Mouse (Mus musculus): ENCODE data around the gene Rfxank. TPM values are rescaled to one million over a fixed set of nuclear protein-coding genes. Genes with fewer than 3 reads are reported as not detected.

Gene Rfxank
- polyA plus RNA-seq, 1 experiment from 2014 or later: 14.2 TPM

DNA sequence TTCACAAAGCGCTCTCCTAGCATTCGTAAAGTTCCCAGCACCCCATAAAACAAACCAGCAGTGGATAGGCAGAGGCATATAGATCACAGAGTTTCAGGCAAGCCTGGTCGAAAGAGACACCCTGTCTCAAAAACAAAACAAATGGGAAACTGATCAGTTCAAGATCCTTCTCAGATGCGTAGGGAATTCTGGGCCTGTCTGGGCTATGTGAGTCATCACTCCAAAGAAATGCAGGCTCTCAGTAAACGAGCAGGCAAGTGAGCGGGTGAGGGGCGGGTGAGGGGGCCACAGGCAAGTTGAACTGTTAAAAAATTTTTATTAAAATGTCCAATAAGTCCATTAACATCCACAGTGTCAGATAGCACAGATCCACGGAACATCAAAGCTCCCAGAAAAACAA is 46.2 kb downstream of the Rfxank start:
- no peak for ATAC-seq
- Histone ChIP-seq H3K36me3 (ENCODE audit: poor library complexity, severe bottlenecking) (peaks cover 48% of the 10 kb centered on the region), H3K27ac (no peak overlapping the region), H3K4me1 (peaks cover 18% of the 10 kb centered on the region), H3K4me3 (no peak overlapping the region), H3K9ac (no peak overlapping the region), H3K9me3 (replicated peaks) (0 out of 2 replicates have a peak, but pooled peaks cover under 1% of the 10 kb centered on the region), H3K4me2 (no peak overlapping the region), H3K27me3 (peaks cover 26% of the 10 kb centered on the region)
- WGBS: 67% methylated on average over 8 of the region's 8 CpGs

DNA sequence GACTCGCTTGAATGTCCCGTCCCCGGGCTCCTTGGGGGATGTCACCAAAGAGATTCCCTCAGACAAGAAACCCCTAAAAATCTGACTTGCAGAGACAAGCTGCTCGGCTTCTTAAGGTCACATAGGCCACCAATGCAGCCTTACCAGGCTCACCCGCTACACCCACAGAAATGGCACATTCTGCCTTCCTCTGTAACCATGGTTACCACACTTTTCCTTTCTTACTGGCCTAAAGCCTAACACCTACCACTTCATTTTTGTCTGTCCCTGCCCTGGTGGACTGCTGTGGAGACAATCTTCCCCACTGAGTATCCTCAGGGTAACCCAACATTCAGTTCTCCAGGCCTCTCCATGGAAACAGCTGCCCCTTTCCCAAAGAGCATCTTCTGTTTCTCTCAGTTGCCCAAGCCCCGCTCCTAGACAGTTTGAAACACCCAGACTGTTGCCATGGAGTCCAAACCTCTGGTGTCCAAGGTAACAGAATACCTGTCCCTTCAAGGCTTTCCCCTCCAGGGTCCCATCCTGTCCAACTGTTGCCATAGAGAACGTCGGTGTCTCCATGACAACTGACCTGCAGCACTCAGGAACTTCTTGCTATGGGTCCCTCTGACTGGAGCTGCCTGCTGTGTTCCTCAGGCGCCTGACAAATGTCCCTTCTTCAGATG is 49.5 kb downstream of the Rfxank start:
- Histone ChIP-seq H3K9ac (no peak overlapping the region), H3K27me3 (peaks cover 60% of the 10 kb centered on the region), H3K27ac (no peak overlapping the region), H3K36me3 (ENCODE audit: poor library complexity, severe bottlenecking) (peaks cover 15% of the 10 kb centered on the region), H3K4me3 (no peak overlapping the region), H3K4me1 (peaks cover 24% of the 10 kb centered on the region), H3K9me3 (replicated peaks) (no peaks in the 10 kb centered on the region), H3K4me2 (no peak overlapping the region)
- ATAC-seq: 0 out of 2 replicates have a peak, but pooled peaks have one; percentile 5
- 57% methylated on average over 9 of the region's 9 CpGs for WGBS

DNA sequence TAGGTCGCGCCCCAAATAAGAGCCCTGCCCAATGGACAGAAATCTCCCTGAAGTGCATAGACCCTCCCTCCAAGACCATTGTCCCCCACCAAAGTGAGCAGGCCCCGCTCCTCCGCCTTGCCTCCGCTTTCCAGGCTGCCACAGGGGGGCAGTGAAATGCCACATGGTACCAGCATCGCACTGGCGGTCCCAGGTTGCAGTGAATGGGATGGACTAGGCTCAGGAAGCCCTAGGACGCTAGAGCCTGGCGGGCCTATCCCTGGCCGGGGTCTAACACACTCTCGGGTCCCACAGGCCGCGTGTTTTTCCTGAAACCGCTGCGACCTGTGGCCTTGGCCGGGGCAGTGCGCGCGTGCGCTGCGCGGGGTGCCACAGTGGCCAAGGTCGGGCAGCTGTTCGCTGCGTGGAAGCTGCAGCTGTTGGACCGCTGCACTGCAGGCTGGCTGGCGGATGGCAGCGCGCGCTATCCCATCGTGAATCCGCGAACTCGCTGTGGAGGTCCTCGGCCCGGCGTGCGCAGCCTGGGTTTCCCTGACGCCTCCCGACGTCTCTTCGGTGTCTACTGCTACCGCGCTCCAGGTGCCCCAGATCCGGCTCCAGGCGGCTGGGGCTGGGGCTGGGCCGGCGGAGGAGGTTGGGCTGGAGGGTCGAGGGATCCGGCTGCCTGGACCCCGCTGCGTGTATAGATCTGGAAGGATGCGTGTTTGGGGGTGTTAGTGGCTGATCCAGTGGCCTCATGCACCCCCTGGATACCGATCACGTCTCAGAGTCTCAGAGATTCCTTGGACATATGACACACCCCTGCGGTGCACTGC is 50.9 kb downstream of the Rfxank start:
- H3K9ac ChIP-seq: peak overlapping the region; percentile 61

DNA sequence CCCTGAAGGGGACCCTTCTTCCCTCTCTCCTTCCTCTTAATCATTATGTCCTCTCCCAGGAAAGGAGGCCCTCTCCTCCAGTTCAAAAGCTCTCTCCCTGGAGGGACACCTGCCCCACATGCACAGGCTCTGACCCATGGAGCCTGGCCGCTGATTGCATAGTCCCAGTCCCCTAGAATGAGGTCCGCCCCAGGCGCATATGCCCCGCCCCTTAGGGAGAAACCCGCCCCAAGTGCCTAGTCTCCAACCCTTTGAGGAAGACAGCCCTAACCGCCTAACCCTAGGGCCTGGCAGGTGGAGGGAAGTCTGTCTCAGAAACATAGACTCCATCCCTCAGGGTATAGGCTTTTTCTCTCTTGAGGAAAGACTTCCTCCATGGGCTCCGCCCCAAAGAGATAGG is 51.7 kb downstream of the Rfxank start:
- H3K36me3 ChIP-seq (ENCODE audit: poor library complexity, severe bottlenecking): no peaks in the 10 kb centered on the region
- H3K4me2 ChIP-seq: peak overlapping the region; percentile 77; the same call in 1 of the 2 replicates
- WGBS: 2% methylated on average over 7 of the region's 7 CpGs
- H3K9ac ChIP-seq: no peak overlapping the region
- no peak overlapping the region for H3K27ac ChIP-seq
- no peak overlapping the region for H3K4me3 ChIP-seq
- no peaks in the 10 kb centered on the region for H3K9me3 ChIP-seq (replicated peaks)
- H3K27me3 ChIP-seq: peaks cover 82% of the 10 kb centered on the region
- no peak for ATAC-seq
- peaks cover 38% of the 10 kb centered on the region for H3K4me1 ChIP-seq

More for the DNA sequence above, 50.9 kb downstream of the Rfxank start:
- peaks cover 38% of the 10 kb centered on the region for H3K4me1 ChIP-seq
- no peaks in the 10 kb centered on the region for H3K9me3 ChIP-seq (replicated peaks)
- peak overlapping the region; percentile 77 for H3K4me2 ChIP-seq
- H3K4me3 ChIP-seq: peak overlapping the region; percentile 39
- peak; percentile 83 for ATAC-seq
- WGBS: 3% methylated on average over 56 of the region's 56 CpGs
- peaks cover 74% of the 10 kb centered on the region for H3K27me3 ChIP-seq
- H3K36me3 ChIP-seq (ENCODE audit: poor library complexity, severe bottlenecking): 0 out of 2 replicates have a peak, but pooled peaks cover 1% of the 10 kb centered on the region
- no peak overlapping the region for H3K27ac ChIP-seq

DNA sequence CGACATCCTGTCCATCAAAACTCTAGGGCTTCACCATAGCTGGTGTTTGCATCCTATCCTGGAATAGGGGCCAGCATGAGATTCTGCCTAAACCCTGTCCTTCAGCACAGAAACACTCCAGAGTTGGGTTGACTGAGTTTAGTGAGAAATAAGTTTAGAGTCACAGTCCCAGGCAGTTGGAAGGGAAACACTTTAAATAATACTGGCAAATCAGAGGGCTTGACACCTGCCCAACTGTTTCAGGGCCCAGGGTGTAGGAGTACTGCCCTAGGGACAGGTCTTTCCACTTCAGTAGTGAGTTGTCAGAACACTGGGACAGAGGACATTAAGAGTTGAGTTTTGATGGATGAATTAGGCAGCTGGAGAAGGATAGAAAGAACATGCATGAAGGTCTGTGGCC is 52.8 kb downstream of the Rfxank start:
- ATAC-seq: no peak
- peaks cover 91% of the 10 kb centered on the region for H3K27me3 ChIP-seq
- WGBS: 44% methylated on average over 1 of the region's 1 CpGs
- no peaks in the 10 kb centered on the region for H3K36me3 ChIP-seq (ENCODE audit: poor library complexity, severe bottlenecking)
- peaks cover 38% of the 10 kb centered on the region for H3K4me1 ChIP-seq
- no peak overlapping the region for H3K4me2 ChIP-seq
- H3K4me3 ChIP-seq: no peak overlapping the region
- H3K27ac ChIP-seq: no peak overlapping the region
- no peak overlapping the region for H3K9ac ChIP-seq
- H3K9me3 ChIP-seq (replicated peaks): no peaks in the 10 kb centered on the region

DNA sequence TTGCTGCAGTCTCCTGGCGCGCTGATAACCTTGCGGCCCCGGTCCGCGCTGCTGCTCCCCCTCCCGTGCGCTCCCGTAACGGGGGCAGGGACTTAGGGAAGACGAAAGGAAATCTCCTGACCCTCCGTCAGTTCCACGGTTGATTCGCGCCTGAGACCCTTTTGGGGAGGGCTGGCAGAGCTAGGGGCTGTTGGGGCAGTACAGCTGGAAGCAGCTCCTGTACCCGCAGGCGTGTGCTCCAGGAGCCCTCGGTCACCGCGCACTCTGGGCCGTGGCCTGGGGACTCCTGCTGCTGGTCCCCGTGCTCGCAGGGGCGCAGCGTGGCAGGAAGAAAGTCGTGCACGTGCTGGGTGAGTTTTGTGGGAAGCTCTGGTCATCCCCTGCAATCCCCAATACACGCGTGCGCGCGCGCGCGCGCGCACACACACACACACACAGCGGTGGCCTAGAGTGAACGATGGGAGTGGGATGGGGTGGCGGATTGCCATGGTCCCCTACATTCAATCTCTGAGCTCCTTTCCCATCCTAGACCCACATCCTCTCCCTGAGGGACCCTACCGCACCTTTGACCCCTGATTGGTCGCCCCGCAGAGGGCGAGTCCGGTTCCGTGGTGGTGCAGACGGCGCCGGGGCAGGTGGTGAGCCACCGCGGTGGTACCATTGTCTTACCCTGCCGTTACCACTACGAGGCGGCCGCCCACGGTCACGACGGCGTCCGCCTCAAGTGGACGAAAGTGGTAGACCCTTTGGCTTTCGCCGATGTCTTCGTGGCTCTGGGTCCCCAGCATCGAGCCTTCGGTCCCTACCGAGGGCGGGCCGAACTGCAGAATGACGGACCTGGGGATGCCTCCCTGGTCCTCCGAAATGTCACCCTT is 54.5 kb downstream of the Rfxank start:
- H3K4me1 ChIP-seq: peaks cover 30% of the 10 kb centered on the region
- ATAC-seq: no peak
- 1% methylated on average over 70 of the region's 71 CpGs for WGBS

DNA sequence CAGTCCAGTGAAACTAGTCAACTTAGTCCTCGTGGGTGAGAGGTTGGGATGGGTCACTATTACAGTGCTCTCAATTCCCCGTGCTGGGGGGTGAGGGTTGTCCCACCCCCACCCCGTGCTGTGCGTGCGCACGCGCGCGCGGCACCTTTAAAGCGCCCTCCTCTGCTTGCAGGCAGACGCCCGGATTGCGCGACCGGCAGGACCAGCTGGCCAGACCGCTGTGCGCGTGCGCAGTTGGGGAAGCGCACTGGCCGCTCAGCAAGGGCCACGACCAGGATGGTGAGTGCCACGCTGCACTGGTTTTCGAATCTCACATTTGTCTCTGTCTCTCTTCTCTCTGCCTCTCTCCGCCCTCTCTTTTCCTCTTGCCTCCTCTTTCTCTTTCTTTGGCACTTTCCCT is 55.7 kb downstream of the Rfxank start, which contains the start of gene Hapln4:
TSS of gene Hapln4 (plus strand) at position 173 of the 400 bp plus-strand sequence.
- H3K9ac ChIP-seq: peak within 1 kb of the TSS; percentile 48
- ATAC-seq: no peak

More for the DNA sequence above, 54.5 kb downstream of the Rfxank start:
- Histone ChIP-seq H3K36me3 (ENCODE audit: poor library complexity, severe bottlenecking) (no peaks in the 10 kb centered on the region), H3K4me3 (peak overlapping the region; percentile 37), H3K4me2 (peak overlapping the region; percentile 60), H3K27me3 (peaks cover 81% of the 10 kb centered on the region), H3K9ac (peak overlapping the region; percentile 48), H3K27ac (no peak overlapping the region), H3K9me3 (replicated peaks) (no peaks in the 10 kb centered on the region)

DNA sequence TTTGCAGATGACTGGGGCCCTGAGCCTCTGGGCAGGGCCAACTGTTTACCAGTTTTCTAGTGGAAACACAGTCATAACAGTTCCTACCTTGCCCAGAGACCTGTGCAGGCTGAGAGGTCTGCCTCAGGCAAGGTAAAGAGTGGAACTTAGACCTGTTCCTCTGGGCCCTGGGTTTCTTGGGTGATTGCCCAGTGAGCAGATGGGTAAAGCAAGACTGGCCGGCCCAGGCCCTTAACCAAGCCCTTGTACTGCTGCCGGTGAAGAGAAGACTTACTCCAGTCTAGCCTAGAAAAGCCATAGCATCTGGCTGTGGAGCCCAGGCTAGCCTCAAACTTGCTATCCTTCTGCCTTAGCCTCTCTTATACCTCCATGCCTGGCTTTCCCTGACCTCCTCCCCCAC is 57.0 kb downstream of the Rfxank start:
- no peak overlapping the region for H3K9ac ChIP-seq
- H3K4me1 ChIP-seq: peaks cover 18% of the 10 kb centered on the region
- peaks cover 56% of the 10 kb centered on the region for H3K27me3 ChIP-seq
- H3K36me3 ChIP-seq (ENCODE audit: poor library complexity, severe bottlenecking): peaks cover 7% of the 10 kb centered on the region; the same call in 1 of the 2 replicates
- H3K9me3 ChIP-seq (replicated peaks): no peaks in the 10 kb centered on the region
- H3K4me3 ChIP-seq: no peak overlapping the region
- ATAC-seq: no peak
- H3K27ac ChIP-seq: no peak overlapping the region
- 93% methylated on average over 2 of the region's 2 CpGs for WGBS
- no peak overlapping the region for H3K4me2 ChIP-seq

More for the DNA sequence above, 55.7 kb downstream of the Rfxank start, which contains the start of gene Hapln4:
- H3K4me1 ChIP-seq: peaks cover 25% of the 10 kb centered on the region
- peak within 1 kb of the TSS; percentile 60 for H3K4me2 ChIP-seq
- peaks cover 69% of the 10 kb centered on the region for H3K27me3 ChIP-seq
- H3K9me3 ChIP-seq (replicated peaks): no peaks in the 10 kb centered on the region
- no peak within 1 kb of the TSS for H3K27ac ChIP-seq
- under 1% methylated on average over 24 of the region's 26 CpGs for WGBS
- no peaks in the 10 kb centered on the region for H3K36me3 ChIP-seq (ENCODE audit: poor library complexity, severe bottlenecking)
- peak within 1 kb of the TSS; percentile 37 for H3K4me3 ChIP-seq

Small RNA genes lying within 50 kb of the gene (microRNA-seq; reads per million reads assigned to microRNA genes)
- not detected for gene Mir7066

Other genes starting within 250 kb of the Rfxank start
- 2.5 and 3.4 TPM in 2 replicates for gene Tssk6, start 237.0 kb downstream of the Rfxank start, polyA plus RNA-seq (2015; fragmentation: Nextera tagmentation; extraction: Ambion mirVana)
- gene Ndufa13, start 236.6 kb downstream of the Rfxank start, polyA plus RNA-seq (2015; fragmentation: Nextera tagmentation; extraction: Ambion mirVana): 172 and 183 TPM in 2 replicates
- gene Yjefn3, start 236.4 kb downstream of the Rfxank start, polyA plus RNA-seq (2015; fragmentation: Nextera tagmentation; extraction: Ambion mirVana): 7.2 and 7.9 TPM in 2 replicates
- 29.5 and 31.7 TPM in 2 replicates for gene Gatad2a, start 142.8 kb downstream of the Rfxank start, polyA plus RNA-seq (2015; fragmentation: Nextera tagmentation; extraction: Ambion mirVana)
- 73.0 and 78.5 TPM in 2 replicates for gene Mau2, start 96.4 kb downstream of the Rfxank start, polyA plus RNA-seq (2015; fragmentation: Nextera tagmentation; extraction: Ambion mirVana)
- 56.2 and 63.1 TPM in 2 replicates for gene Sugp1, start 96.3 kb downstream of the Rfxank start, polyA plus RNA-seq (2015; fragmentation: Nextera tagmentation; extraction: Ambion mirVana)
- gene Tm6sf2, start 66.2 kb downstream of the Rfxank start, polyA plus RNA-seq (2015; fragmentation: Nextera tagmentation; extraction: Ambion mirVana): 1.1 and 1.3 TPM in 2 replicates
- gene Hapln4, start 55.7 kb downstream of the Rfxank start, polyA plus RNA-seq (2015; fragmentation: Nextera tagmentation; extraction: Ambion mirVana): 0.14 and 0.16 TPM in 2 replicates
- gene Ncan, start 18.3 kb downstream of the Rfxank start, polyA plus RNA-seq (2015; fragmentation: Nextera tagmentation; extraction: Ambion mirVana): 100 and 102 TPM in 2 replicates
- gene Nr2c2ap, start 7.8 kb downstream of the Rfxank start, polyA plus RNA-seq (2015; fragmentation: Nextera tagmentation; extraction: Ambion mirVana): 33.4 and 37.4 TPM in 2 replicates
- 47.4 and 48.0 TPM in 2 replicates for gene Borcs8, start 345 bp upstream of the Rfxank start, polyA plus RNA-seq (2015; fragmentation: Nextera tagmentation; extraction: Ambion mirVana)
- 0.23 and 0.45 TPM in 2 replicates for gene Mef2b, start 557 bp upstream of the Rfxank start, polyA plus RNA-seq (2015; fragmentation: Nextera tagmentation; extraction: Ambion mirVana)
- gene Tmem161a, start 33.2 kb upstream of the Rfxank start, polyA plus RNA-seq (2015; fragmentation: Nextera tagmentation; extraction: Ambion mirVana): 50.2 and 59.5 TPM in 2 replicates
- gene Slc25a42, start 73.2 kb upstream of the Rfxank start, polyA plus RNA-seq (2015; fragmentation: Nextera tagmentation; extraction: Ambion mirVana): 2.0 and 3.0 TPM in 2 replicates
- gene Sugp2, start 95.1 kb upstream of the Rfxank start, polyA plus RNA-seq (2015; fragmentation: Nextera tagmentation; extraction: Ambion mirVana): 75.9 and 76.7 TPM in 2 replicates
- gene Armc6, start 95.3 kb upstream of the Rfxank start, polyA plus RNA-seq (2015; fragmentation: Nextera tagmentation; extraction: Ambion mirVana): 52.8 and 60.1 TPM in 2 replicates
- gene Homer3, start 143.7 kb upstream of the Rfxank start, polyA plus RNA-seq (2015; fragmentation: Nextera tagmentation; extraction: Ambion mirVana): 65.0 and 66.0 TPM in 2 replicates
- 52.4 and 53.7 TPM in 2 replicates for gene Ddx49, start 163.3 kb upstream of the Rfxank start, polyA plus RNA-seq (2015; fragmentation: Nextera tagmentation; extraction: Ambion mirVana)
- gene Cope, start 163.4 kb upstream of the Rfxank start, polyA plus RNA-seq (2015; fragmentation: Nextera tagmentation; extraction: Ambion mirVana): 268 and 274 TPM in 2 replicates
- gene Cers1, start 176.6 kb upstream of the Rfxank start, polyA plus RNA-seq (2015; fragmentation: Nextera tagmentation; extraction: Ambion mirVana): 18.2 and 20.1 TPM in 2 replicates
- 0.89 and 2.5 TPM in 2 replicates for gene Gdf1, start 190.7 kb upstream of the Rfxank start, polyA plus RNA-seq (2015; fragmentation: Nextera tagmentation; extraction: Ambion mirVana)
- 14.2 and 16.3 TPM in 2 replicates for gene Upf1, start 214.1 kb upstream of the Rfxank start, polyA plus RNA-seq (2015; fragmentation: Nextera tagmentation; extraction: Ambion mirVana)
- 0.18 and 0.35 TPM in 2 replicates for gene Comp, start 234.4 kb upstream of the Rfxank start, polyA plus RNA-seq (2015; fragmentation: Nextera tagmentation; extraction: Ambion mirVana)